Mouse (Mus musculus) embryonic facial prominence, embryonic 10.5 days (tissue): ENCODE measurements around the gene Cacng7. TPM values are rescaled to one million over a fixed set of nuclear protein-coding genes. Genes with fewer than 3 reads are reported as not detected.

Experiments used
- DNase-seq: peaks from one replicate; pipeline ENCODE4 v3.0.0-alpha.2; 2017; ENCODE audit warnings: low spot score
- H3K27ac ChIP-seq: fragments of 300-500 bp; sonication (generic); replicated peaks from 2 replicates; pipeline ENCODE4 v1.5.1; 2016; ENCODE audit warnings: mild to moderate bottlenecking
- H3K27me3 ChIP-seq: fragments of 300-500 bp; sonication (generic); replicated peaks from 2 replicates; pipeline ENCODE4 v1.6.1; 2016; ENCODE audit warnings: low read depth, mild to moderate bottlenecking; ENCODE audit not compliant: poor library complexity, severe bottlenecking
- H3K36me3 ChIP-seq: fragments of 300-500 bp; sonication (generic); replicated peaks from 2 replicates; pipeline ENCODE4 v1.6.1; 2016; ENCODE audit warnings: mild to moderate bottlenecking, moderate library complexity
- H3K4me1 ChIP-seq: fragments of 300-500 bp; sonication (generic); 2 replicates; pipeline ENCODE4 v1.6.1; 2016
- H3K4me3 ChIP-seq: fragments of 300-500 bp; sonication (generic); 2 replicates; pipeline ENCODE4 v1.5.1; 2016; ENCODE audit warnings: mild to moderate bottlenecking, moderate library complexity
- H3K9me3 ChIP-seq: fragments of 300-500 bp; sonication (generic); 2 replicates; pipeline ENCODE4 v1.6.1; 2016; ENCODE audit warnings: mild to moderate bottlenecking
- WGBS: fragments of 180-500 bp; shearing (Covaris S2); methylation state at CpG from one replicate; pipeline ENCODE4 v1.1.7; 2016; 5-methylcytosine and 5-hydroxymethylcytosine counted together
- microRNA-seq: library from miRNA; unstranded; fragments of <30 nt; microRNA quantifications from one replicate; pipeline ENCODE4, GENCODE M21; 2017
- polyA plus RNA-seq: library from polyadenylated mRNA; unstranded; fragments of >200 nt; fragmentation: Nextera tagmentation; extraction: Ambion mirVana; gene quantifications from 2 replicates; pipeline ENCODE4 v1.2.1, GENCODE M21; 2016

Cacng7 gene
- polyA plus RNA-seq, 1 experiment from 2014 or later, result 1.2 TPM

DNA sequence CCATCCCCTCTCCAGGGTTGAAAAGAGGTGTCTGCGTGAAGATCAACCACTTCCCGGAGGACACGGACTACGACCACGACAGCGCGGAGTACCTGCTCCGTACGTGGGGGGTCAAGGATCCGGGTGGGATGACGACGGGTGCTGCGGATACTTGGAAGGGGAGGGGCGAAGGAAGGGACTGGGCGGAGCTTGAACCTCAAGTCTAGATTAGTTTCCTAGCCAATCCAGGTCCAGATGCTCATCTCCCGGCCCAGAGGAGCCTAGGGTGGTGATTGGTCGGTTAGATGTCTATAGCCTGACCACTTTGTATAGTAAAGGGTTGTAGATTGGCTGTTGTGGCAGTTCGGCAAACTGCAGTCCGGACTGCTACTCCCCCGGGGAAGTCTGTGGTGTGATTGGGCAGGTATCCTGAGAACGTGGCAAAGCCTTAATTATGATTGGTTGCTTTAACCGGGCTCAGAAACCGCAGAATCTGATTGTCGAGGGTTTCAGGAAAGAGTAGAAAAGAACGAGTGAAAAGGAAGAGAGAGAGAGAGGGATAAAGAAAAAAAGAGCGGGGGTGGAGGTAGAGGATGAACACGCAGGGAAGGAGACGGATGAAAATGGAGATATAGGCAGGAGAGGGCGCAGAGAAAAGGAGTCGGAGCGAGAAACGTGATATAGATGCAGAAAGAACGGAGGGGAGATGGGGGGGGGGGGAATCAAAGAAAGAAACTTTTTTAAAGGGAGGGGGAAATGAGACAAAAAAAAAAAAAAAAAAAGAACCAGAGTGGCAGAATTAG is 78.6 kb downstream of the Cacng7 start:
- Histone ChIP-seq H3K4me1 (peaks cover 29% of the 10 kb centered on the region), H3K36me3 (no peaks in the 10 kb centered on the region), H3K27me3 (peaks cover 64% of the 10 kb centered on the region), H3K27ac (peak overlapping the region; percentile 41; the same call in 1 of the 2 replicates), H3K9me3 (no peaks in the 10 kb centered on the region), H3K4me3 (peak overlapping the region; percentile 58)
- under 1% methylated on average over 33 of the region's 33 CpGs for WGBS
- DNase-seq, result peak; percentile 84

DNA sequence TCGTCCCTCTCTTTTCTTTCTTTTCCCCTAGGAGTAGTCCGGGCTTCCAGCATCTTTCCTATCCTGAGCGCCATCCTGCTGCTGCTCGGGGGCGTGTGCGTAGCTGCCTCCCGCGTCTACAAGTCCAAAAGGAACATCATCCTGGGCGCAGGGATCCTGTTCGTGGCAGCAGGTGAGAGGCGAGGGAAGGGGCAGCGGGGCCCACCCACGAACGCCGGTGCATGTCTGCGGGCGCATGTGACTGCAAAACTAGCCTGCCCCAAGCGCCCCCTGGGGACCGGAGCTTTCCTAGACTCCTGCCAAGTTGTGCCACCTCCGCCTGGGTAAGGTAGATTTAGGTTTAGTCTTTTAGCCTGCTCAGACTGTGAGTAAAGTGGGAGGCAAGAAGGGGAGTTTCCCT is 79.3 kb downstream of the Cacng7 start:
- peak; percentile 61 for DNase-seq
- 2% methylated on average over 20 of the region's 20 CpGs for WGBS
- Histone ChIP-seq H3K9me3 (no peaks in the 10 kb centered on the region), H3K27me3 (peaks cover 71% of the 10 kb centered on the region), H3K4me3 (peak overlapping the region; percentile 58), H3K27ac (peak overlapping the region; percentile 59), H3K36me3 (no peaks in the 10 kb centered on the region), H3K4me1 (peaks cover 29% of the 10 kb centered on the region)

DNA sequence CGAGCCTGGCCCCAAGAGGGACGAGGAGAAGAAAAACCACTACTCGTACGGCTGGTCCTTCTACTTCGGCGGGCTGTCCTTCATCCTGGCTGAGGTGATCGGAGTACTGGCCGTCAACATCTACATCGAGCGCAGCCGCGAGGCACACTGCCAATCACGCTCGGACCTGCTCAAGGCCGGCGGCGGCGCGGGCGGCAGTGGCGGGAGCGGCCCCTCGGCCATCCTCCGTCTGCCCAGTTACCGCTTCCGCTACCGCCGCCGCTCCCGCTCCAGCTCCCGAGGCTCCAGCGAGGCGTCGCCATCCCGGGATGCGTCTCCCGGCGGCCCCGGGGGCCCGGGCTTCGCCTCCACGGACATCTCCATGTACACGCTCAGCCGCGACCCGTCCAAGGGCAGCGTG is 82.1 kb downstream of the Cacng7 start:
- H3K27me3 ChIP-seq, result peaks cover 92% of the 10 kb centered on the region
- no peaks in the 10 kb centered on the region for H3K9me3 ChIP-seq
- H3K4me1 ChIP-seq, result peaks cover 29% of the 10 kb centered on the region
- peak; percentile 64 for DNase-seq
- peak overlapping the region; percentile 63 for H3K4me3 ChIP-seq
- WGBS, result 1% methylated on average over 47 of the region's 47 CpGs
- no peaks in the 10 kb centered on the region for H3K36me3 ChIP-seq
- peak overlapping the region; percentile 57; the same call in 1 of the 2 replicates for H3K27ac ChIP-seq

DNA sequence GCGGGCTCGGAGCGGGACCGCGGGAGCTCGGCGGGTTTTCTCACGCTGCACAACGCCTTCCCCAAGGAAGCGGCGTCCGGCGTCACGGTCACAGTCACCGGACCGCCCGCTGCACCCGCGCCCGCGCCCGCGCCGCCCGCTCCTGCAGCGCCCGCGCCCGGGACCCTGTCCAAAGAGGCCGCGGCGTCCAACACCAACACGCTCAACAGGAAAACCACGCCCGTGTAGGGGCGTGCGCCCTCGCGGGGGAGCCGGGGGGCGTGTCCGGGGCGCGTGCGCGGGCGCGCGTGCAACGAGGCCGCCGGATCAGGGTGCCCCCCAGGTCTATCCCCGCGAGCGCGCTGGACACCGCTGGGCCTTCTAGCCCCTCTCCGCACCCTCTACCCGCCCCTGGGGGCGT is 82.6 kb downstream of the Cacng7 start:
- peak; percentile 53 for DNase-seq
- WGBS, result under 1% methylated on average over 60 of the region's 60 CpGs
- H3K36me3 ChIP-seq, result no peaks in the 10 kb centered on the region
- peak overlapping the region; percentile 63 for H3K4me3 ChIP-seq
- H3K4me1 ChIP-seq, result peaks cover 29% of the 10 kb centered on the region
- H3K27me3 ChIP-seq, result peaks cover 93% of the 10 kb centered on the region
- H3K27ac ChIP-seq, result peak overlapping the region; percentile 57; the same call in 1 of the 2 replicates
- no peaks in the 10 kb centered on the region for H3K9me3 ChIP-seq

Small RNA genes lying within 50 kb of the gene (microRNA-seq; reads per million reads assigned to microRNA genes)
- gene Gm23450, result 12.8 reads per million, percentile 24 among the genes with 10 or more reads in this experiment

Other genes with a start within 250 kb of the Cacng7 start
- gene AU018091, start 163.8 kb upstream of the Cacng7 start, polyA plus RNA-seq, result 0.31 and 0.43 TPM in 2 replicates
- 0.02 TPM in 1 of 2 replicates, not detected in the other for gene Nlrp12, start 83.2 kb upstream of the Cacng7 start, polyA plus RNA-seq
- 27.5 and 28.2 TPM in 2 replicates for gene Myadm, start 43.9 kb upstream of the Cacng7 start, polyA plus RNA-seq
- 0.36 and 0.44 TPM in 2 replicates for gene Prkcg, start 43.8 kb upstream of the Cacng7 start, polyA plus RNA-seq
- 8.5 and 11.4 TPM in 2 replicates for gene Cacng8, start 57.7 kb downstream of the Cacng7 start, polyA plus RNA-seq
- gene Cacng6, start 91.2 kb downstream of the Cacng7 start, polyA plus RNA-seq, result 0.29 TPM in 1 of 2 replicates, not detected in the other
- gene Tarm1, start 169.7 kb downstream of the Cacng7 start, polyA plus RNA-seq, result not detected in 2 replicates